Mouse (Mus musculus): Measurements from ENCODE around the gene Fam186b.
A peak's percentile ranks its signal among the peaks of the same experiment; 100 is the strongest.

Gene Fam186b

DNA sequence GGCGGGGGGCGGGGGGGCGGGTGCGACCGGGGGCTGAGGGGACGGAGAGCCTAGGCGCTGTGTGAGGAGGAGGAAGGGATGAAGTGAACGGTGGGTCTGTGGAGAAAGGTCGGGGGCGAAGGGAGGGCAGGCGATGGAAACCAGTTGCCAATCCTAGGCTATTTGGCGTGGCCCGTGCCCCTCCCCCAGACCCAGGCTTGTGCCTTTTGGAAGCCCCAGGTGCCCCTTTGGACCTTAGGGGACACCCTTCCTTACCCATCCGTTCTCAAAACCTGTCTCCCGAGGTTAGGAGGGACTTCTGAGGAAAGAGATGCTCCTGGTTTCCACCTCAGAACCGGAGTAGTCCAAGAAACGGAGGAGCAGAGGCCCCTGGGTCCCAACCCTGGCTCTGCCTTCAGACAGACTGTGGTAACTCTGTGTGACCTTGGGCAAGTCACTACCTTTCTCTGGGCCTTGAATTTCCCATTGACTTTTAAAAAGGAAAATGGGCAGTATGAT, at the start of gene Fam186b:
Gene Fam186b, minus strand, starts transcription at position 405 of the 498 bp plus-strand sequence.
- peak; percentile 51 for DNase-seq

GRCm38 (mm10) chr15:99344961-99345360, 49.3 kb upstream of the Fam186b start:
- DNase-seq, result no peak

DNA sequence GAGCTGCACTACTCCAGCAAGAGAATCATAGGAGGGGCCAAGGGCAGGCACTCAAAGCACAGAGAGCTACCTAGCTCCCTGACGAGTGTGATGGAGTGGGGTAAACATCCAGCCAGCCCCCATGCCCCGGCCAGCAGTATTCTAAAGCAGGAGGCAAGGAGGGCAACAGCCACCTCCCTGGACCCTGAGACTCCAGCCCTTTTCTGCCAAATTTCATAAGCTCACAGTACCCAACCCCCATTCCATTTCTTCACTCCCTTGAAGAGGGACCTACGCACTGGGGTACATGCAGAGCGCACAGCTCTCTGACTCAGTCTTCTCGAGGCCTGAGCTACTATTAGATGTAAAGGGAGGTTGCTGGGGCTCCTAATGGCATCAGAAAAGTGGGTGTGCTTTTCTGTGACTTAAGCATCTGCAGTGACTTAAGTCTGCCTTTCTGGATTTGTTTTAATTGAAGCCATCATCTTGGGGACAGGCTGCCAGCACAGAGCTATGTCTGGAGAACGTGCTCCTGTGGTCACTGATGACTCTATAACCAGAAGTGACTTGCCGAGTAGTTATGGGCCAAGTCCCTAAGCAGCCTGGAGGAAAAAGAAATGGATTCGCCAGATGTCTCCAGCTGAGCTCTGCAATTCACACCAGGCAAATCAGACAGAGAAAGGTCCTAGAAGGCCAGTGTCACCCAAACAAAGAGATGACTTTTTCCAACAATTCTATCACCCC, 48.6 kb upstream of the Fam186b start:
- DNase-seq, result no peak

DNA sequence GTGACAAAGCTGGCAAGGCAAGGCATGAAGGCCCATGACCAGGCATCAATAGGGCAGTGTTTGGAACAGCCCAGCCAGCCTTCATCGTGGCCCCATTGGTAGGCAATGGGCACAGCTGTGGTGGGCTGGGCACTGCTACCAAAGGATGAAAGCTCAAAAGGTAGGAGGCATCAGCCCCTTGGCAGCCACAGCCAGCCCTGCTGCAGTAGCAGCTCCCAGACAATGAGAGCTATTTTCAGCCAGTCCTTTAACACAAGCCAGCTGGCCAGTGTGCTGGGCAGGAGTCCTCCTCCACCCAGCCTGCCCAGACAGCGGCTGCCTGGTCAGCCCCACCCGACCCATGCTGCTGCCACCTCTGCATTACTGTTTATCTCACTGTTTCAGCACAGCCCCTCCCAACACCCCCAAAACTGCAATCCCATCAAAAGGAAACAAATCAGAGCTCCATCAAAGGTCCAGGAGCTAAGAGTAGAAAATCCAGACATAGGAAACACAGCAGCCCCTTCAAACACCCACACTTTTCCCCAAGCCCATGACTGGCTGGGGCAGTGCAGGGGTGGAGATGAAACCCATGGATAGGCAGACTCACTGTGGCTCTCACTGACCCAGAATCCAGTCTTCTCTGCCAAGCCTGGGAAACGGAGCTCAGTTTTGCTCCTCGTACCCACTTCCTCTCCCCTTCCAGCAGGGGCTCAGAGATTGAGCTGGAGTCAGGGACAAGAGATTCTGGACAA, 47.9 kb upstream of the Fam186b start:
- no peak for DNase-seq

DNA sequence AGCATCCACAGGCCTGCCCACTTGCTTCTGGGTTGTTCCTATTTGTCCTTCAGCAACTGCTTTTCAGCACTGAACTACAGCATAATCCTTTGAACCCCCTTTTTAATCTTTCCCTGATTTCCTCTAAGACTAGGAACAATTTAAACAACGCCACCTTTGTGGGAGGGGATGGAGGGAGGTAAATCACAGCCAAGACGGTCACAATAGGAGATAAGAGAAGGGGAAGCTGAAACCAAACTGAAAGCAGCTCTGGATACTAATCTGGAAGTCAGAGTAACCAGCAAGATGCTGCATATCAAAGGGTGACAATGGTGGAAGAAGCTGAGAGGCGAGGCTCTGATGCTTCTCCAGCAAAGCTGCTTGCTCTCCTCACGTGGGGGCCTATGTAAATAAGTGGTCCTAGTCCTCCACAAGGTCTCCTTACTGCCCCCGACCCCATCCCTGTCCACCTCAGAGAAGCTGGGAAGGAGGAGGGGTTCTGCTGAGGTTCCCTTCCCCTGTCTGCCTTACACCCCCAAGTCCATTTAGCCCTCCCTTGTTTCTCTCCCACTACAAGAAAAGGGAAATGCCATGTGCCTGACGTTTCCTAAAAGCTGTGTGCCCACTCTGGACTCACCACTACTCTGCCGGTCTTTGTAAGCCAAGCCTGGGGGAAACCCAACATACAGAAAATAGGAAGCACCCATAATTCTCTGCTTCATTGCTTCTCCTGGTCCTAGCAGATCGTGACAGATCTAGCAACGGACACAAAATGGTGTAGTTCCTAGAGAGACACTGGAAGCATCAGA, 46.7 kb upstream of the Fam186b start:
- DNase-seq, result no peak

DNA sequence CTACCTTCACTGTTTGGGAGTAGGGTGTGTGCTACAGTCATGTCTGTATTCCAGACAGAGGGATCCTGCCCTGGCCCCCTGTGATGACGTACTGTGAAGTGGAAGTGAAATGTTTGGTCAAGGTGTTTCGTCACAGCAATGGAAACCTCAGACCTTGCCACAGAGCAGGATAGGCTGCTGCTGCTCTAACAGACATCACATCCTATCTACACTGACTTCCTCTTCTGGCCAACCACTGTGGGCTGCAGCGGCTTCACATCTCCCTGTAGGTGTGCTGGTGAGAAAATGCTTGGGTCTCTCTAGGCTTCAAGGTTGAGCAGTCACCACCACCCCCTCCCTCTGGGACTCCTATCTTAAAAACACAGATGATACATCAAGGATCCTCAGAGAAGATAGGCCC, 45.4 kb upstream of the Fam186b start:
- DNase-seq, result no peak

GRCm38 (mm10) chr15:99339669-99340068, 44.0 kb upstream of the Fam186b start:
- DNase-seq, result no peak

GRCm38 (mm10) chr15:99338916-99339315, 43.2 kb upstream of the Fam186b start:
- no peak for DNase-seq

GRCm38 (mm10) chr15:99335801-99336320, 40.2 kb upstream of the Fam186b start:
- DNase-seq, result no peak

GRCm38 (mm10) chr15:99334500-99334899, 38.8 kb upstream of the Fam186b start:
- DNase-seq, result no peak

GRCm38 (mm10) chr15:99333676-99334065, 38.0 kb upstream of the Fam186b start:
- no peak for DNase-seq

DNA sequence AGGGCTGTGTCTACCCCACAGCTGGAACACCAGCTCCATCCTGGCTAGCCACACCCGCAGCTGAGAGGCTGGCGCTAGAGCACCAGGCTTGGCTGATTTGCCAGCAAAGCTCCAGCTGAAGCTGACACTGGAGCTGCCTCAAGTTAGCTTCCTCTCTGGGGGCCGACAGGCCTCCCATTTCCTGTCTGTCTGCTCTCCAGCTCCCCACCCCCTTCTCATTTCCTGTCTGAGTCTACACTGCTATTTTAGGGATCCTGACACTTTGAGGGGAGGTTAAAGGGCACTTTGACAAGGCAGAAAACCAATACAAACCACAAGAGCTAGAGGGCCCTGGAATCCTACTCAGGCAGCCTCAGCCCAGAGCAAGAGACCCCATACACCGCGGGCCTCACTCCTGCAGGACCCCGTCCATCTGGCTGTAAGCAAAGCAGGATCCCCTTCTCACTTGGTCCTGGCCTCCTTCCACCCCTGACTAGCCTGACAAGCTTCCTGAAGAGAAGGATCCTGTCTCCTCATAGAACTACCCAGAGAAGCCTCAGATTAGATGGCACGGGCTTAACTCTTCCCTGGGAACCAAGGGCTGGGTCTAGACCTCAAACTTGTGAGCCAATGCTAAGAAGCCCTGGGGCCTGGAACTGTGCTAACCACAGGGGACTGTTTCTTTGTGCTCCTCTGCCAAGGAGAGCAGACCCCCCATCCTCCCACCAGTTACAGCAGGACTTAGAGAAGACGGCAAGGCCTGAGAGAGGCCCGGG, 37.4 kb upstream of the Fam186b start:
- no peak for DNase-seq

GRCm38 (mm10) chr15:99332111-99332510, 36.4 kb upstream of the Fam186b start:
- DNase-seq, result no peak

- no peak for DNase-seq
Measured at GRCm38 (mm10) chr15:99331341-99331740, 35.7 kb upstream of the Fam186b start.

DNA sequence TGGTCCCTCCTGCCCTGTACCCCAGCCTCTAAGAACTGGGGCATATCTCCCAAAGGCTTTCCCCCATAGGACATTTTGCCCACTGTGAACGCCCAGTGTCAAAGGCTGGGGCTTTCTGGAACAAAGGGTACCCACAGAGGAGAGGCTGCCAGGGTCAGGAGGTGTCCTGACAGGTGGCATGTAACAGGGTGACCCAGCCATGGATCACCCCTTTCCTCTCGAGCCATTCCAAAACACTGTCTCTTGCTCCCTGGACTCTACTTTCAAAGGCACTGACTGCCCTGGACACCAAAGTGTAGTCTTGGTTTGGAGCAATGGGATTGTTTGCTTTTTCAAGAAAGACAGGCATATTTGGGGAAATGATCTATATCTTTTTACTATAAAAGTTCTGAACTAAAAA, 34.6 kb upstream of the Fam186b start:
- no peak for DNase-seq

DNA sequence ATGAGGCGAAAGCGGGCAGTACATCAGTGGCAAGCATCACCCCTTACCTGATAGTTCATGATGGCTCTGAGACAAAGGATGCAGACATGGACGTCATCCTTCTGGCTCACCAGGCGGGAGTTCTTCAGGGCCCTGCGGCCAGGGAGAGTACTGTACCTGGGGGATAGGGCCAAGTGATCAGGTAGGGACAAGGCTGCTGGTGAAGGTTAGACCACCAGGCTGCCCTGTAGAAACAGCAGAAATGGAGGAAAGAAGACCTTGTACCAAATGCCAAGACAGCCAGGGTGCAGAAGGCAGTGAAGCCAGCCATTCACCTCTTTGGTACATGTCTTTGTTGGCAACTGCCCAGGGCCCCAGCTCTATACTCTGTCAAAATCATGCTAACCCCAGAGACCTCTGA, 32.3 kb upstream of the Fam186b start:
- no peak for DNase-seq

DNA sequence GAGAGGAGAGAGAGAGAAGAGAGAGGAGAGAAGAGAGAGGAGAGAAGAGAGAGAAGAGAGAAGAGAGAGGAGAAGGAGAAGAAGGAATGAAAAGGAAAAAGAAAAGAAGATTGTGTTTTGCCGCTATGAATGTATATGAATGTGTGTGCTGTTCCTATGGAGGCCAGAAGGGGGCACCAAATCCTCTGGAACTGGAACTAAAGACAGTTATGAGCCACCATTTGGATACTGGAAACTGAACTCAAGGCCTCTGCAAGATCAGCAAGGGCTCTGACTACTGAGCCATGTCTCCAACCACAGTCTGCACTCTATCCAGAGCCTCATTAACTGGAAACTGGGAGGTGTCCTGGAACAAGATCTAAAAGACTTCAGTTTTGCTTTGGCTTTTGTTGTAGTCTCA, 31.3 kb upstream of the Fam186b start:
- no peak for DNase-seq

GRCm38 (mm10) chr15:99326407-99326806, 30.7 kb upstream of the Fam186b start:
- no peak for DNase-seq

DNA sequence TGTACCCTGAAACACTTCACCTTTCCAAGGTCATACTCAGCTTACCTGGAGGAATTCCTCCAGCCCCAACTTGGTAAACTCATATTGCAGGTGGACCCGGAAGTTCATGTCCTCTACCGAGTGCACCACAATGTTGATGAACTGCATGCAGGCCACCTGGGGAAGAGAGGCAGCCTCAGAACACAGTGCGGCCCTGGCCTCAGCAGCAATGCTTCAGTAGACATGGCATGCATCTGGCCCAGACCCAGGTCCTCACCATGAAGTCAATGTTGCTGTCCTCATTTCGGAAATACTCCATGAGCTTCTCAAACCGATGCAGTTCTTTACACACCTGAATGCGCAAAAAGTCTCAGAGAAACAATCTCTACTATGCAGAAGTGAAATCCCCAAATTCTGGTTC, 29.9 kb upstream of the Fam186b start:
- no peak for DNase-seq

DNA sequence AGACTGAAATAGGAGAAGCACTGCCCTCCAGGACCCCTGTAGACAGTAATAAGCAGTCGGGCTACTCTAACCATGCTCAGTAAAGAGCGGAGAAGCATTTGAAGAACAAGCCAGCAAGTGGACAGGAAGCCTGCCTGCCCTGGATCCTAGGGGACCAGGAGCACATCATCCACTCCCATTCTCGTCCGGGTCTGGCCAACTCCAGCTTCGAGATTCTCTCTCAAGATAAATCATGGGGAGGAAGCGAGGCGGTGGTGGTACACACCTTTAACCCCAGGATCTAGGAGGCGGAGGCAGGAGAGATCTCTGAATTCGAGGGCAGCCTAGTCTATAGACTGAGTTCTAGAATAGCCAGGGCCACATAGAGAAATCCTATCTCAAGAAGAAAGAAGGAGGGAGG, 28.5 kb upstream of the Fam186b start:
- no peak for DNase-seq

GRCm38 (mm10) chr15:99320978-99321377, 25.3 kb upstream of the Fam186b start:
- no peak for DNase-seq

GRCm38 (mm10) chr15:99320168-99320674, 24.5 kb upstream of the Fam186b start:
- no peak for DNase-seq
